Mouse (Mus musculus) hindbrain, embryonic 15.5 days (tissue): Measurements from ENCODE around the gene Med29. TPM values are rescaled to one million over a fixed set of nuclear protein-coding genes. Genes with fewer than 3 reads are reported as not detected.

Source experiments
- ATAC-seq: fragments of 200-750 bp; cut with Nextera tagmentation; 2 replicates; pipeline ENCODE4 v1.8.0; 2017; ENCODE audit warnings: low read depth, moderate number of reproducible peaks, moderate TSS enrichment; ENCODE audit not compliant: low FRiP score
- H3K27ac ChIP-seq: fragments of 300-500 bp; sonication (generic); replicated peaks from 2 replicates; pipeline ENCODE4 v1.5.1; 2015; ENCODE audit warnings: mild to moderate bottlenecking, inconsistent platforms
- H3K27me3 ChIP-seq: fragments of 300-500 bp; sonication (generic); 2 replicates; pipeline ENCODE4 v1.6.1; 2015; ENCODE audit warnings: control low read depth, inconsistent platforms
- H3K36me3 ChIP-seq: fragments of 300-500 bp; sonication (generic); 2 replicates; pipeline ENCODE4 v1.6.1; 2015; ENCODE audit warnings: control low read depth, inconsistent platforms
- H3K4me1 ChIP-seq: fragments of 300-500 bp; sonication (generic); replicated peaks from 2 replicates; pipeline ENCODE4 v1.6.1; 2015; ENCODE audit warnings: control low read depth, inconsistent platforms
- H3K4me2 ChIP-seq: fragments of 300-500 bp; sonication (generic); 2 replicates; pipeline ENCODE4 v1.6.1; 2015; ENCODE audit warnings: moderate library complexity, mild to moderate bottlenecking, inconsistent platforms
- H3K4me3 ChIP-seq: fragments of 300-500 bp; sonication (generic); 2 replicates; pipeline ENCODE4 v1.5.1; 2015; ENCODE audit warnings: mild to moderate bottlenecking, inconsistent platforms
- H3K9ac ChIP-seq: fragments of 300-500 bp; sonication (generic); 2 replicates; pipeline ENCODE4 v1.6.1; 2015; ENCODE audit warnings: inconsistent platforms
- H3K9me3 ChIP-seq: fragments of 300-500 bp; sonication (generic); 2 replicates; pipeline ENCODE4 v1.6.1; 2016; ENCODE audit warnings: control low read depth, inconsistent platforms
- WGBS: fragments of 180-500 bp; shearing (Covaris S2); methylation state at CpG from one replicate; pipeline ENCODE4 v1.1.7; 2015; 5-methylcytosine and 5-hydroxymethylcytosine counted together
- polyA plus RNA-seq: library from polyadenylated mRNA; unstranded; fragments of >200 nt; fragmentation: Nextera tagmentation; extraction: Ambion mirVana; gene quantifications from 2 replicates; pipeline ENCODE4 v1.2.1, GENCODE M21; 2015

Gene Med29
- polyA plus RNA-seq, 1 experiment from 2014 or later: 46.6 TPM

DNA sequence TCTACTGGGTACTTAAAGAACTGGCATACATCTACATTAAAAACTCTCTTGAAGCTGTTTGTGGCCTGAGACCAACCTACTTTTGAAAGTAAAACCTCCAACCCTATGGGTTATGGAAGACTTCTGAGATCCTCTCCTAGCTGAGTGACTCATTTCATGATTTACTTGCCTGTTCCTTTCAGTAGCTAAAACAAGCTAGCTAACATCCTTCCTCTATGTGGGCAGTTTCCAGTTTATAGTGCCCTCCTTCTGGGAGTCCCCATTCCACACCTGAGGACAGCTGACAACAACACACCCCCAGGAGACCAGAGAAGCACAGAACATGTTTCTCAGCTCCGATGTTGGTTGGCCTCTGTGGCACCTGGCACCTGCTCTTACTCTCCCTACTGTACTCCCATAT is 30.5 kb upstream of the Med29 start:
- no peak for ATAC-seq
- no peak overlapping the region for H3K9ac ChIP-seq
- no peak overlapping the region for H3K4me2 ChIP-seq
- no peak overlapping the region for H3K4me3 ChIP-seq
- WGBS: 90% methylated on average over 1 of the region's 1 CpGs
- no peak overlapping the region for H3K27ac ChIP-seq
- peaks cover 50% of the 10 kb centered on the region for H3K36me3 ChIP-seq
- H3K9me3 ChIP-seq: no peaks in the 10 kb centered on the region
- H3K4me1 ChIP-seq: peaks cover 2% of the 10 kb centered on the region; the same call in 1 of the 2 replicates
- H3K27me3 ChIP-seq: no peaks in the 10 kb centered on the region

DNA sequence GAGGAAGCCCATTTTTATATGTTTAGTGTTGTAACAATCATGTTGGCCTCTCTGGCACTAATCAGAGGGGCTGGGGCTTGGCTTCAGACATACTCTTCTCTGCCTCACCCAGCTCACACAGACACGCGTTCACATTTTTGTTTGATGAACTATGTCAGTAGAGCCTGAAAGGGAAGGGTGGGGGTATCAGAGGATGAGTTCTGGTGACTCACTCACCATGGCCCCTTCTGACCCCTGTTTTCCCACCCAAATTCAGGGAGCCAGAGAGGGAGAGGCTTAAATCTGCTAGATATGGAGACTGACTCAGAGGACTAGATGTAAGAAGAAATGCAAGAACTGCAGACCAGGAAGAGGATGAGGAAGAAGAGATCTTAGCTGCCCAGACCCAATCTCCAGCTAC is 26.9 kb upstream of the Med29 start:
- no peak overlapping the region for H3K4me2 ChIP-seq
- WGBS: 97% methylated on average over 2 of the region's 2 CpGs
- no peak overlapping the region for H3K27ac ChIP-seq
- peaks cover 72% of the 10 kb centered on the region for H3K36me3 ChIP-seq
- H3K9me3 ChIP-seq: no peaks in the 10 kb centered on the region
- H3K27me3 ChIP-seq: no peaks in the 10 kb centered on the region
- no peak overlapping the region for H3K9ac ChIP-seq
- H3K4me3 ChIP-seq: no peak overlapping the region
- H3K4me1 ChIP-seq: no peaks in the 10 kb centered on the region; the same call in 1 of the 2 replicates
- no peak for ATAC-seq

DNA sequence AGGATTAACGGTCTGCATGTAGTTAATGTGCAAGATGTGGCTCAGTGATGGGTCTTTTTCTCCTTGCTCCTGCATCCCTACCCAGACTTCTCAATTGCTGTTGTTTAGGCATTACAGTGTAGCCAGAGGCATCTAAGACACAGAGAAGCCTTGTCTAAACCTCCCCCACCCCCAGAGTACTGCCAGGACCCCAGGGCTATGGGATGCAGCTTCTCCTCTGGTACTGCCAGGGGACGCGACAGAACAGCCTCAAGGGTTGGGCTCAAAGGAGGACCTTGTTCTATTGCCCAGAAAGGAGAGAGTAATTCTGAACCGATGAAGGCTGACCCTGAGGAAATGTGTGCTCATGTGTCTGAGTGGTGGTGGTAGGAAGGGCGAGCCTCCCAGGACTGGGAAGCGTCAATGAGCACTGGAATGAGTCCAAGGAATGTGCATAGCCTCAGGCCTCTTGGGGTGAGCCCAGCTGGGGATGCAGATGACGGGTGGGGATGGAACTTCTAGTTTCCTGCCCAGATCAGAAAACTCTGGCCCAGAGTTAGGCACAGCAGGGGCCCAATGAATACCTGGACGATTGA is 25.7 kb upstream of the Med29 start:
- Histone ChIP-seq H3K4me1 (no peaks in the 10 kb centered on the region; the same call in 1 of the 2 replicates), H3K4me3 (no peak overlapping the region), H3K27me3 (no peaks in the 10 kb centered on the region), H3K9ac (no peak overlapping the region), H3K27ac (no peak overlapping the region; the same call in 1 of the 2 replicates), H3K36me3 (peaks cover 81% of the 10 kb centered on the region), H3K9me3 (no peaks in the 10 kb centered on the region), H3K4me2 (no peak overlapping the region)
- ATAC-seq: no peak
- 66% methylated on average over 8 of the region's 8 CpGs for WGBS

DNA sequence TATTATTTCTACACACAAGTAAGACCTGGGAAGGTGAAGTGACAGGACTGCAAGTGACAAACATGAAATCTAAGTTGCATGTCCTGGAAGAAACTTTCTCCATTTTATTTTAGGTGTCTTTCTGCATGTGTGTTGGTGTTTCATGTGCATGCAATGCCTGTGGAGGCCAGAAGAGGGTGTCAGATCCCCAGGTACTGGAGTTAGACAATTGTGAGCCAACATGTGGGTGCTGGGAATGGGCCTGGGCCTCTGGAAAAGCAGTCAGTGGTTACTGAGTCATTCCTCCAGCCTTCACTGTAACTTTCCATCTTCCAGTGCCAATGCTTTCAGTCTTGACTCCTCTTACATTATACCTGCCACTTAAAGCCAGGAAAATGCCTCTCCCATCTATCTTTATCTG is 24.9 kb upstream of the Med29 start:
- Histone ChIP-seq H3K27me3 (no peaks in the 10 kb centered on the region), H3K4me3 (no peak overlapping the region), H3K9ac (no peak overlapping the region), H3K27ac (no peak overlapping the region), H3K4me2 (no peak overlapping the region), H3K9me3 (no peaks in the 10 kb centered on the region), H3K36me3 (peaks cover 81% of the 10 kb centered on the region), H3K4me1 (no peaks in the 10 kb centered on the region; the same call in 1 of the 2 replicates)
- ATAC-seq: no peak

DNA sequence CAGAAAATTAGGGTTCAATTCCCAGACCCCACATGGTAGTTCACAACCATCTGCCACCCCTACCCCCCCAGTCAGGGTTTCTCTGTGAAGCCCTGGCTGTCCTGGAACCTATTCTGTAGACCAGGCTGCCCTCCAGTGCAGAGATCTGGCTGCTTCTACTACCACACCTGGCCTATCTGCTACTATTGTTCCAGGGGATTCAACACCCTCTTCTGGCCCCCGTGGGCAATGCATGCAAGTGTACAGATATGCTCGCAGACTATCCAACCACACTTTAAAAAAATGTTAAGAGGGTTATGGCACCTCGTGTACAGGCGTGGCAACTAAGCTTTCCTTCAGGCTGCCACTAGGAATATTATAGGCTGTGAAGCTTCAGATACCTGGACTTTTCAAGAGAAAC is 20.3 kb upstream of the Med29 start:
- Histone ChIP-seq H3K27ac (no peak overlapping the region), H3K4me1 (no peaks in the 10 kb centered on the region), H3K9ac (no peak overlapping the region), H3K4me3 (no peak overlapping the region), H3K36me3 (peaks cover 66% of the 10 kb centered on the region), H3K4me2 (no peak overlapping the region), H3K9me3 (no peaks in the 10 kb centered on the region), H3K27me3 (no peaks in the 10 kb centered on the region)
- WGBS: 90% methylated on average over 4 of the region's 4 CpGs
- no peak for ATAC-seq

DNA sequence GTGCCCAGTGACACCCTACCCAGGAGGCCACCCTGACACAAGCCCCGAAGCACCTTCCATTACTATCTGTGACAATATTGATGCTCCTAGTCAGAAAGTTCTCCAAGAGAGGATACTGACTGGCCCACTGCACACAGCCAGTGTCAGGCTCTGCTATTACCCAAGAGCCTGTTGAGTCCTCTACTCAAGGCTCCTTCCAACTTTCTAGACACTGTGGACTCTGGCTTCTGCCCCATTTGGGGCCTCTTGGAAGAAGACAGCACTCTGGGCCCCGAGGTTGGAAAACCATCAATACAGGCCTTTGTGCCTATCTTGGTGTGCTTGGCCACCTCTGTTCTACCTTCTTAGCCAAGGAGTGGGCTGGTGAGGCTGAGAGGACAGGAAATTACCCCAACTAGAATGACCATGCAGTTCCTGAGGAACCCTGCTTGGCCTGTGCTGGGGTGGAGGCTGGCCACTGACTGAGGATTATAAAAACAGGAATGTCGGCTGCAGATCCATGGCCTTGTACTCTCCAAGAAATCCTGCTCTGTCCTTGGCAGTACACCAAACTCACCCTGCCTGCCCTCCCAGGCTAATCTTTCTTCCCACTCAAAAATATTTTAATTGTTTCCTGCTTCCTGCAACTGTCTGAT is 18.4 kb upstream of the Med29 start:
- WGBS: 93% methylated on average over 3 of the region's 3 CpGs
- no peaks in the 10 kb centered on the region for H3K4me1 ChIP-seq
- H3K4me3 ChIP-seq: no peak overlapping the region
- peaks cover 76% of the 10 kb centered on the region for H3K36me3 ChIP-seq
- no peaks in the 10 kb centered on the region for H3K9me3 ChIP-seq
- no peak overlapping the region for H3K4me2 ChIP-seq
- H3K27me3 ChIP-seq: no peaks in the 10 kb centered on the region
- H3K27ac ChIP-seq: no peak overlapping the region
- no peak overlapping the region for H3K9ac ChIP-seq
- no peak for ATAC-seq

DNA sequence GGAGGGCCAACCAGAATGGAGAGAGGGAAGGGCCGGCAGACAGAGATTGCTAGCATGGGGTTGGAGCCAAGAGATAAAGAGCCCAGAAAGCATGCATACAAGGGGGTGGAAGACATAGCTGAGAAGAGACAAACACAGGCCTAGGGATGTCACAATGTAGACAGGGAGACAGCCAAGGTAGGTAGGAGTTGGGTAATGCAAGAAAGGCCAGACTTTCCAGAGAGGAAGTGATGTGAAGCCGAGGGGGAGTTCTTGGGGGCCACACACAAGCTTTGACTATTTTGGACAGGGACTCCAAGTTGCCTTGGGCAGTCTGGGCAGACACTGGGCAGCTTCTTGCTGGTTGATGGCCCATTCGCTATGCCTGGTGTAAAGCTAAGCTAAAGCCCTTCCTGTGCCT is 9.4 kb upstream of the Med29 start:
- no peak for ATAC-seq
- Histone ChIP-seq H3K27ac (no peak overlapping the region), H3K36me3 (peaks cover 93% of the 10 kb centered on the region), H3K4me3 (no peak overlapping the region), H3K9me3 (no peaks in the 10 kb centered on the region), H3K4me1 (no peaks in the 10 kb centered on the region), H3K4me2 (no peak overlapping the region), H3K27me3 (no peaks in the 10 kb centered on the region), H3K9ac (no peak overlapping the region)
- WGBS: 92% methylated on average over 3 of the region's 3 CpGs

DNA sequence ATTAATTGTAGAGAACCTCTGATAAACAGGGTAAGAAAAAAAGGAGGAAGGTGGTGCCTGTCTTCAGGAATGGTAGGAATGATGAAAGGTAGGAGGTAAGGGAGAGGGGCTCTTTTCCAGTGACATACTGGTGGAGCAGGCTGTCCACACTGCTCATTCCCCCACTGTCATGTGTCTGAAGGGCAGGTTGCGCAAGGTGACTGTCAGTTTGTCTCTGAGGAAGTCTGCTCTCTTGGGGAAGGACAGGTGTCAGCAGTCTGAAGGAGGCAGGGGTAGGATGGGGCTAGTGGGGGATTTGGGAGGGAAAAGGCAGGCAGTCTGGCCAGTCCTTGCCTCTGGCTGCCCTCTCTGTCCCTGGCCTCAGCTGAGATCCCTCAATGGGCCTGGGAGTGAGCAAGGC is 8.5 kb upstream of the Med29 start:
- Histone ChIP-seq H3K9me3 (no peaks in the 10 kb centered on the region), H3K4me3 (no peak overlapping the region), H3K4me1 (no peaks in the 10 kb centered on the region), H3K27ac (no peak overlapping the region), H3K36me3 (peaks cover 93% of the 10 kb centered on the region), H3K9ac (no peak overlapping the region), H3K4me2 (no peak overlapping the region), H3K27me3 (no peaks in the 10 kb centered on the region)
- 100% methylated on average over 1 of the region's 1 CpGs for WGBS
- no peak for ATAC-seq

DNA sequence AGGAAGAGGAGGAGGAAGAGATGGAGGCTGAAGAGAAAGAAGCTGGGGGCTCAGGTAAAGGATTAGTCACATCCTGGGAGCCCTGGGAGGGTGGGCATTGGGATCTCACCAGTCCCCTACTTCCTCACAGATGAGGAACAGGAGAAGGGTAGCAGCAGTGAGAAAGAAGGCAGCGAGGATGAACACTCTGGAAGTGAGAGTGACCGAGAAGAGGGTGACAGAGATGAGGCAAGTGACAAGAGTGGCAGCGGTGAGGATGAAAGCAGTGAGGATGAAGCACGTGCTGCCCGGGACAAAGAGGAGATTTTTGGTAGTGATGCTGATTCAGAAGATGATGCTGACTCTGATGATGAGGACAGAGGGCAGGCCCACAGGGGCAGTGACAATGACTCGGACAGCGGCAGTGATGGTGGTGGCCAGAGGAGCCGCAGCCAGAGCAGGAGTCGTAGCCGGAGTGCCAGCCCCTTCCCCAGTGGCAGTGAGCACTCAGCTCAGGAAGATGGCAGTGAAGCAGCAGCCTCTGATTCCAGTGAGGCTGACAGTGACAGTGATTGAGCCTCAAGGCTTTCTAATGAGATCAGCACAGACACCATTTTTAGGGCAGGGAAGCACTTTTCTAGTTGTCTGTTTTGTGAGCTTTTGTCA is 6.3 kb upstream of the Med29 start:
- no peak overlapping the region for H3K9ac ChIP-seq
- no peak for ATAC-seq
- H3K9me3 ChIP-seq: no peaks in the 10 kb centered on the region
- no peaks in the 10 kb centered on the region for H3K27me3 ChIP-seq
- peaks cover 10% of the 10 kb centered on the region for H3K4me1 ChIP-seq
- no peak overlapping the region for H3K27ac ChIP-seq
- no peak overlapping the region for H3K4me3 ChIP-seq
- H3K36me3 ChIP-seq: peaks cover 80% of the 10 kb centered on the region
- WGBS: 92% methylated on average over 10 of the region's 10 CpGs
- H3K4me2 ChIP-seq: no peak overlapping the region

DNA sequence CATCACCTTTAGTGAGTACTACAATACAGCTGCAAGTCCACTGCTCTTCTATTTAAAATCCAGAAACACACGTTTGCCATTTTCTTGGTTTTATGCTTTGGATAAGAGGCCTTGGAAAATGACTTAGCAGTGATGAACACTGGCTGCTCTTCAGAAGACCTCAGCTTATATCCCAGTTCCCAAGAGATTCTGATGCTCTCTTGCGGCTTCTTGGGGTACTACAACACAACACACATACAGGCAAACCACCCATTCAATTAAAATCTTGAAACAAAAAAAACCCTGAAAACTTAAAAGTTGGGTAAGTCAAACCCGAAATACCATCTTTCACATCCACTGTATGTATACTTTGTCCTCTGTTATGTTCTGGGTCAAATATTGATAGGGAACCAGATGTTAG is 5.5 kb upstream of the Med29 start:
- Histone ChIP-seq H3K27ac (no peak overlapping the region), H3K4me3 (no peak overlapping the region), H3K4me2 (no peak overlapping the region), H3K9me3 (no peaks in the 10 kb centered on the region), H3K4me1 (peaks cover 15% of the 10 kb centered on the region), H3K27me3 (no peaks in the 10 kb centered on the region), H3K9ac (no peak overlapping the region), H3K36me3 (peaks cover 71% of the 10 kb centered on the region)
- WGBS: 68% methylated on average over 3 of the region's 3 CpGs
- no peak for ATAC-seq

DNA sequence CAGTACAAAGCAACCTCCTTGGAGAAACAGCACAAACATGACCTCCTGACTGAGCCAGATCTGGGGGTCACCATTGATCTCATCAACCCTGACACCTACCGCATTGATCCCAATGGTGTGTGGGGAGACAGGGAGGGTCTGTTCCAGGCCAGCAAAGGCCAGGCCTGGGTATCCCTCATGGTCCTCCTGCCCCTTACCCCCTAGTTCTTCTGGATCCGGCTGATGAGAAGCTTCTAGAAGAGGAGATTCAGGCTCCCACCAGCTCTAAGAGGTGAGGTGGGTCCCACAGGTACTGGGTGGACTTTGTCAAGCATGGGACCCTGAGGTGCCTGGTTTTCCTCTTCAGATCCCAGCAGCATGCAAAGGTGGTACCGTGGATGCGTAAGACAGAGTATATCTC is 2.9 kb upstream of the Med29 start:
- Histone ChIP-seq H3K36me3 (peaks cover 51% of the 10 kb centered on the region), H3K9me3 (no peaks in the 10 kb centered on the region), H3K27me3 (no peaks in the 10 kb centered on the region), H3K4me1 (peaks cover 27% of the 10 kb centered on the region), H3K4me2 (no peak overlapping the region), H3K27ac (no peak overlapping the region), H3K9ac (no peak overlapping the region), H3K4me3 (no peak overlapping the region)
- WGBS: 97% methylated on average over 4 of the region's 4 CpGs
- no peak for ATAC-seq

DNA sequence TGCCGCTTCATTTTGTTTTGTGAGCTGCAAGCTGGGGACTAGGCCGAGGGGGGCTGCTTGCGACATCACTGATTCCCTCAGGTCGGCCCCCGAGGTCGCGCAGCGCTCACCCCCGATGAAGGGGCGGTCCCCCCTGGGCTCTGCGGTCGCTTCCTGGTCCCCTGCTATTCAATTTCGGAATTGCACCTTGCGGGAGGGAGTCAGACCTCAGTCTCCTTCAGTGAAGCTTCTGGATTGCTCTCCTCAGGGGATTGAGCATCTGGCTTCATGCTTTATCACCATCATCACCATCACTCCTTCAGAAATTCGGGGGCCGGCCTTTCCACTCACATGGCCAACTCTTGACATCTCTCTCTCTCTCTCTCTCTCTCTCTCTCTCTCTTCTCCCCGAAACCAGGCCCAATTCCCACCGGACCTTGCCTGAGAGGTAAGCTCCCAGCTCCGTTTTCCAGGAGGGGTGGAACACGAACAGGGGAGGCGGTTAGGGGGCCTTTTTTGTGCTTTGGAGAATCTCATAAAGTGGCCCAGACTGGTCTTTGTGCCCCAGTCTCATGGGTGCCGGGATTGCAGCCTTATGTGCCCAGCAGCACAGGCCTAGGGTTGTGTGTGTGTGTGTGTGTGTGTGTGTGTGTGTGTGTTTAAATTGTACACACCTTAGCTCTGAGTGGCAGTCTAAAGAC is 904 bp upstream of the Med29 start:
- no peaks in the 10 kb centered on the region for H3K9me3 ChIP-seq
- peak overlapping the region; percentile 80 for H3K9ac ChIP-seq
- ATAC-seq: no peak
- peaks cover 27% of the 10 kb centered on the region for H3K4me1 ChIP-seq
- 6% methylated on average over 22 of the region's 22 CpGs for WGBS
- peaks cover 50% of the 10 kb centered on the region for H3K36me3 ChIP-seq
- H3K27ac ChIP-seq: peak overlapping the region; percentile 83
- no peaks in the 10 kb centered on the region for H3K27me3 ChIP-seq
- peak overlapping the region; percentile 80 for H3K4me2 ChIP-seq
- peak overlapping the region; percentile 86 for H3K4me3 ChIP-seq
